Mouse (Mus musculus) stomach, embryonic 14.5 days (tissue): Measurements from ENCODE around the gene Elf4. TPM values are rescaled to one million over a fixed set of nuclear protein-coding genes. Genes with fewer than 3 reads are reported as not detected.

Experiments
- polyA plus RNA-seq: library from polyadenylated mRNA; unstranded; fragments of >200 nt; fragmentation: Nextera tagmentation; extraction: Ambion mirVana; gene quantifications from 2 replicates; pipeline ENCODE4 v1.2.1, GENCODE M21; 2014

Elf4 gene
- polyA plus RNA-seq, 1 experiment from 2014 or later = 13.5 TPM

Other genes starting within 250 kb of the Elf4 start
- gene Utp14a, start 206.3 kb downstream of the Elf4 start, polyA plus RNA-seq = 16.3 and 20.1 TPM in 2 replicates
- 8.0 and 9.3 TPM in 2 replicates for gene Bcorl1, start 121.8 kb downstream of the Elf4 start, polyA plus RNA-seq
- gene Aifm1, start 50.4 kb upstream of the Elf4 start, polyA plus RNA-seq = 61.9 and 63.8 TPM in 2 replicates
- 8.5 and 9.2 TPM in 2 replicates for gene Rab33a, start 56.2 kb upstream of the Elf4 start, polyA plus RNA-seq
- 15.6 and 16.6 TPM in 2 replicates for gene Zfp280c, start 131.4 kb upstream of the Elf4 start, polyA plus RNA-seq
- 14.4 and 15.0 TPM in 2 replicates for gene Slc25a14, start 160.3 kb upstream of the Elf4 start, polyA plus RNA-seq
- not detected in 2 replicates for gene Gpr119, start 211.3 kb upstream of the Elf4 start, polyA plus RNA-seq
- gene Rbmx2, start 231.9 kb upstream of the Elf4 start, polyA plus RNA-seq = 21.3 and 22.2 TPM in 2 replicates